Mouse (Mus musculus): Measurements from ENCODE around the gene Cd19.

GRCm38 (mm10) chr7:126374526-126374925 lies 40.2 kb downstream of the Cd19 start:
- TF ChIP-seq CTCF (IDR thresholded peaks at IDR 0.05; ENCODE audit: insufficient read depth, low read depth, low read length): no peak
- no peak for TF ChIP-seq POLR2A (IDR thresholded peaks at IDR 0.05; ENCODE audit: insufficient read depth, low read depth, low read length)
